Mouse (Mus musculus): ENCODE results near the gene Pkhd1. TPM values are rescaled to one million over a fixed set of nuclear protein-coding genes. Genes with fewer than 3 reads are reported as not detected.

The Pkhd1 gene
- polyA plus RNA-seq (2015; fragmentation: Nextera tagmentation; extraction: Ambion mirVana): 0.03 and 0.09 TPM in 2 replicates

DNA sequence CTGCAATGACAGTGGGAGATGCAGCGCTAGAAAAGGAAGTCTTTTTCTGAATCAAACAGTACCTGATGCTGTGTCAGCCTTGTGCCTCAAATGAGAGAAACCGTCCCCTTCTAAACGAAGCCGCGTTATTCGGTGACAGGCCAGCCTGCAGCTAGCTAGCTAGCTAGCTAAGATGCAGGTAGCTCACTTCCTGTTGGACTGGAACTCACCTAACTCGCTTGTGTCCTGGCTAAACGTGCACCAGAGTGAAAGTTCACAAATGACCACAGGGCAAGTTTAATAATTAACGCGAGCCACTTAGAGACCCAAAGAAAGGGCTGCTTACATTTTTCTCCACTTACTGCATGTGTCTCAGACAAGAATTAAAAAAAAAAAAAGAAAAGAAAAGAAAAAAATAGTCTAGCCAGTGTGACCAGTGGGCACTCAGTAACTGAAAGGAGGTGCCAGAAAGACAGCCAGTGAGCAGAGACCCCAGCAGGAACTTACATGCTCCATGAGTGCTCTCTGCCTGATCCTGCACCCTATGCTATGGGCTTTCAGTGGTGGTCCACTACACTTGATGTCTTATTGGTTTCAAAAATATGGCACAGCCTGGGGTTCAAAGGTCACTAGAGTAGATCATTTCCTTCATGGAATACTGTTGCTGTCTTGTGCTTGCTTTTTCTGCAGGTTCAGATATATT, at the start of gene Pkhd1:
Gene Pkhd1 (minus strand): TSS at position 216 of the 682 bp plus-strand sequence.
- no peak within 1 kb of the TSS for H3K4me3 ChIP-seq (replicated peaks)
- H3K9me3 ChIP-seq (replicated peaks): no peaks in the 10 kb centered on the region
- H3K27me3 ChIP-seq: no peaks in the 10 kb centered on the region
- WGBS: 64% methylated on average over 10 of the region's 10 CpGs
- H3K4me1 ChIP-seq: no peaks in the 10 kb centered on the region
- H3K27ac ChIP-seq (replicated peaks): no peak within 1 kb of the TSS
- ATAC-seq (ENCODE audit: insufficient number of reproducible peaks, low FRiP score, low TSS enrichment, low read depth): no peak
- no peak within 1 kb of the TSS for H3K9ac ChIP-seq
- no peak within 1 kb of the TSS for H3K4me2 ChIP-seq (replicated peaks)
- no peaks in the 10 kb centered on the region for H3K36me3 ChIP-seq

DNA sequence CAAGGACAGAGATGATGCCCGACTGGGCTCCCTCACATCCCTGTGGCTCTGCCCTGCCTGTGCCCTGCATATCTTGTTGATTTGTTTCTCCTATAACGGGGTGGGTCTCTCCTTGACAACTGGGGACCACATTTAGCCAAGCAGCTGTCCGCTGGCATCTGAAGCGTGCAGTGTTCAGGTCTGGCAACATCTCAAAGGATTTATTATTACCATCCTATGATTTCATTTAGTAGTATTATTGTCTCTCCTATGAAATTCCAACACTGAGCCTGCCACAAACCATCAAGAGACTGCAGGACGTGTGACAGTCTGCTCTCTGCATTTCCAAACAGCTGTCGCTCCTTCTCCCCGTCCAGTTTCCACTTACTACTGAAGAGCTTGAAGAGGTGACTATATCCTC, 49.7 kb upstream of the Pkhd1 start:
- Histone ChIP-seq H3K4me3 (replicated peaks) (no peak overlapping the region), H3K4me2 (replicated peaks) (no peak overlapping the region), H3K4me1 (no peaks in the 10 kb centered on the region), H3K9me3 (replicated peaks) (no peaks in the 10 kb centered on the region), H3K27ac (replicated peaks) (no peak overlapping the region), H3K9ac (no peak overlapping the region), H3K27me3 (no peaks in the 10 kb centered on the region), H3K36me3 (no peaks in the 10 kb centered on the region)
- ATAC-seq (ENCODE audit: insufficient number of reproducible peaks, low FRiP score, low TSS enrichment, low read depth): peak; percentile 76
- WGBS: 62% methylated on average over 7 of the region's 7 CpGs

DNA sequence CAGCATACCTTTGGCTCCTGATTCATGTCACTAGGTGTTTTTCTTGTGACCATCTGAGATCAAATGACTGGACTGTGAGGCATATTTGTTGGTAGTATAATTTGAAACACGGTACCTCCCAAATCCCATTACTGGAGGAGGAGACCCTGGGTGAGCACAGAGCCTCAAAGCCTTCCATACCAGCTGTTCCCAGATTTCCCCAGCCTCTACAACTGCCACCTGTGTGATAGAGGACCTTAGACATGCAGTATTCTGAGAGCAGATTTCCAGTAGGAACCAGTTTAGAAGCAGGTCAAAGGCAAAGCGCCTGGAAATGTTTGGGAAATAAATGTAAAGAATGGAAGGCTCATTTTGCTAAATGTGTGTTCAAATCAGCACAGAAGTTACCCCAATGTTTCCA, 48.4 kb upstream of the Pkhd1 start:
- Histone ChIP-seq H3K4me1 (no peaks in the 10 kb centered on the region), H3K9ac (no peak overlapping the region), H3K9me3 (replicated peaks) (no peaks in the 10 kb centered on the region), H3K27ac (replicated peaks) (no peak overlapping the region), H3K27me3 (no peaks in the 10 kb centered on the region), H3K4me3 (replicated peaks) (no peak overlapping the region), H3K4me2 (replicated peaks) (no peak overlapping the region), H3K36me3 (no peaks in the 10 kb centered on the region)
- WGBS: 76% methylated on average over 2 of the region's 2 CpGs
- no peak for ATAC-seq (ENCODE audit: insufficient number of reproducible peaks, low FRiP score, low TSS enrichment, low read depth)

DNA sequence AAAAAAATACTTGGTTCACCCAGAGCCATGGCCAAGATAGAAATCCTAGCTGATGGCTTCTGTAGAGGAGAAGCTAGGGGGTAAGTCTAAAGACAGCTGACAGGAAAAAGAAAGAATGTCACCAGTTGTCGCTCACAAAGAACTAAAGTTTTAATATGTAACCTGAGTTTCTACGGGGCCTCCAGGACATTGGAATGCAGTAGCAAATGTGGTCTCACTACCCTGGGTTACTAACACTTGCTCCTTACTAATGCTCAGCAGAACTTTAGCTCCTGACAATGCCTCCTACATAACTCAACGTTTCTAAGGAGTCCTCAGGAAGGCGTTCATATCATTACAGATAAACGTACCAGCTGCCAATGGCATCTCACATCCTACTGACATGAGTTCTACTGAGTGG, 37.2 kb upstream of the Pkhd1 start:
- Histone ChIP-seq H3K36me3 (no peaks in the 10 kb centered on the region), H3K4me3 (replicated peaks) (no peak overlapping the region), H3K27ac (replicated peaks) (no peak overlapping the region), H3K4me2 (replicated peaks) (no peak overlapping the region), H3K9me3 (replicated peaks) (no peaks in the 10 kb centered on the region), H3K9ac (no peak overlapping the region), H3K4me1 (no peaks in the 10 kb centered on the region), H3K27me3 (no peaks in the 10 kb centered on the region)
- 57% methylated on average over 5 of the region's 5 CpGs for WGBS
- no peak; the same call in 1 of the 2 replicates for ATAC-seq (ENCODE audit: insufficient number of reproducible peaks, low FRiP score, low TSS enrichment, low read depth)

DNA sequence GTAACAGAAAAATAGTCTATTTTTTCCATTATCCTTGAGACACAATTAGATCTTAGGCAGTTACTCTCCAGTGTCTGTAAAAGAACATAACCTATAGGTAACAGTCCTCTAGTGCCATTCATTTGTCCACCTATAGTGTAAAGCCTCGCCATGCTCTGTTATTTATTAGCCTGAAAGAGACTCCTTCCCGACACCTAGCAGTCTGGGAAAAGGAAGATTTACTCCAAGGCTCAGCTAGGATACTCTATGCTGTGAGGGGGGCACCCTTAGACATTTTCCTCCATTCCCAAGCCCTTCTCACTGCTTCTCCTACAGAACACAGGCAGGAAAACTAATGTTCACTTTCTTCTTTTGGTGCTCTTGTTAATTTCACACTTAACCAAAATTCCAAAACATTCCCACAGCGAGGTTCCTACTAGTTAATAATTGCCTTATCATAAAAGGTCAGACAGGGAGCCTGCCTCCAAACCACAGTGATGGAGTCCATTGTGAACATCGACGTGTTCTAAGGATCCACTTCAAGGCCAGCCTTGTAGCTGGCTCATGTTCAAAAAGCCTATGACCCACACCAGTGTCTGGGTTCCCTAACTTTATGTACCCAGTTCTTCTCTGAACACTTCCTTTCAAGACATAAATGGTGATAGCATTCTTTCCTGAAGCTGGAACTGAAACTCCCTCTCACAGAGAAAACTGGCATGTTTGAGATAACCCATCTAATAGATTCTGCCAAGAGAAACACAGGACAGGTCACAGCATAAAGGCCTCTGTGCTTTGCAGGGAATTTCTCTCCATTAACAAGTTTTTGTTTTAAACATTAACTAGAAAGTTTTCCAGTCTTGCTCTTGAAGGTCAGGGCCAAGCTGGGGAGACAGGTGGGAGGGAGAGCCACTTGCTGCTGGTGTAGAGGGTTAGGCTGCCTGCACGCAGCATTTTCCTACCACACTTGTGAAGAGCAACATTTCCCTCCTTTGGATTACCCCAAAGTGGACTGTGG, 35.9 kb upstream of the Pkhd1 start:
- H3K4me3 ChIP-seq (replicated peaks): no peak overlapping the region
- no peaks in the 10 kb centered on the region for H3K9me3 ChIP-seq (replicated peaks)
- no peaks in the 10 kb centered on the region for H3K4me1 ChIP-seq
- WGBS: 73% methylated on average over 6 of the region's 6 CpGs
- no peak overlapping the region for H3K9ac ChIP-seq
- H3K4me2 ChIP-seq (replicated peaks): no peak overlapping the region
- H3K27me3 ChIP-seq: no peaks in the 10 kb centered on the region
- no peak for ATAC-seq (ENCODE audit: insufficient number of reproducible peaks, low FRiP score, low TSS enrichment, low read depth)
- H3K36me3 ChIP-seq: no peaks in the 10 kb centered on the region
- no peak overlapping the region for H3K27ac ChIP-seq (replicated peaks)

DNA sequence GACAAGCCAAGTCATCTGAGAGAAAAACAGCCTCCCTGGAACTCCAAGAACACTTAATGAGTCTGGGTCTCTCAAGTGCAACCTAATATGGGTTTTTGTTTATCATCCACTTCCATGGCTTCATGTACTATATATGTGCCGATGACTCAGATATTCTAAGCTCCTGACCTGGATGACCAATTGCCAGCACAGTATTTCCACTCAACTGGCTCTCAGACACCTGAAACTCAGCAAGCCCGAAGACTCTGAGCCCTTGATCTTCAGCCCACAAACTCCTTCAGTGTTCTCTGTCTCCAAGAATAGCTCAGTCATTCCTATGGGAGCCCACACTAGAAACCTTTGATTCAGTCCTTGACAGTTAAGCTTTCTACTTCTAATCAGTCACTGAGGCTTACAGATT, 17.0 kb upstream of the Pkhd1 start:
- Histone ChIP-seq H3K4me1 (no peaks in the 10 kb centered on the region), H3K27me3 (no peaks in the 10 kb centered on the region), H3K4me3 (replicated peaks) (no peak overlapping the region), H3K9ac (no peak overlapping the region), H3K27ac (replicated peaks) (no peak overlapping the region), H3K36me3 (no peaks in the 10 kb centered on the region), H3K4me2 (replicated peaks) (no peak overlapping the region), H3K9me3 (replicated peaks) (no peaks in the 10 kb centered on the region)
- no peak for ATAC-seq (ENCODE audit: insufficient number of reproducible peaks, low FRiP score, low TSS enrichment, low read depth)
- 70% methylated on average over 2 of the region's 2 CpGs for WGBS

DNA sequence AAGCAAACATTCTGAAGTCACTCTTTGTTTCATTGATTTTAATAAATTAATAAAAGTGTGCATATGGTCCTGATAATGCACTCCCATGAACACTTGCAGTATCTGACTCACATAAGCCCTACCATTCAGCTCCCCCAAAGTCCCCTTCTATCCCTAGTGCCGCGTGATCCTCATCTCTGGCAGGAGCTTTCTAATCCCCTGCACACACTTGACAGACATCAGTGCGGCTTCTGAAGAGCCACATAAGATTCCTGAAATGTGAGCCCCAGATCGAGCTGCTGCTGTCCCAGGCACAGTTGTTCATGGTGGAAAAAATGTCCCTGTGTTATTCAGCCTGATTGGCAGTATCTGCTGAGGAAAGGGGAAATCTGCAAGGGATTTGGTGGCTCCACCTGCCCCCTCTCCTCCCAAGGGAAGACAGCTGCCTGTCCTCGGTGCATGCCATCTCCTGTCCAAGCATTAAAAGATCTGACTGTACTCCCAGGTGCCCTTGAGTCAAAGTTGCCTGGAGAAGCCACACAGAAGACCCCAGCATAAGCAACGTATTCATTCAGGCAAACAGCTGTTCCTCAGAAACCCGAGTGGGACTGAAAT, 15.5 kb upstream of the Pkhd1 start:
- H3K27ac ChIP-seq (replicated peaks): no peak overlapping the region
- H3K4me3 ChIP-seq (replicated peaks): no peak overlapping the region
- no peak overlapping the region for H3K4me2 ChIP-seq (replicated peaks)
- H3K4me1 ChIP-seq: no peaks in the 10 kb centered on the region
- 59% methylated on average over 7 of the region's 7 CpGs for WGBS
- H3K36me3 ChIP-seq: no peaks in the 10 kb centered on the region
- no peak overlapping the region for H3K9ac ChIP-seq
- H3K27me3 ChIP-seq: no peaks in the 10 kb centered on the region
- peak; percentile 67 for ATAC-seq (ENCODE audit: insufficient number of reproducible peaks, low FRiP score, low TSS enrichment, low read depth)
- H3K9me3 ChIP-seq (replicated peaks): no peaks in the 10 kb centered on the region

DNA sequence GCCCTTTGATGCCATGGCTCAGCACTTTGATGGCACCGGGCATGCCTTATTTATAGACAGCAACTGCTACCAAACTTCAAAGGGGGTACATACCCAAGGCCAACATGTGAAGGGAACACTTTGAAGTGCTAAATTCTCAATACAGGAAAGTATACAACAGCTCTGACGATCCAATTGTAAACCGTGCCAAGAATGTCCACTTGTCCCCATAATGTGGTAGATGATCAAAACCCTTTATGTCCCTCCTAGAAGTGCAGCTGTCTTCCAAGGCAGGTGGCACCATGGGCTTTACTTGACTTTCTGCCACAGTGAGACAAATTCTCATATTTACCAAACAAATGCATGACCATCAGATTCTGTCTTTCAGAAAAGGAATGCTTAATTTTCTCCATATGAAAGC, 6.7 kb upstream of the Pkhd1 start:
- Histone ChIP-seq H3K4me3 (replicated peaks) (no peak overlapping the region), H3K27ac (replicated peaks) (no peak overlapping the region), H3K4me1 (no peaks in the 10 kb centered on the region), H3K36me3 (no peaks in the 10 kb centered on the region), H3K27me3 (no peaks in the 10 kb centered on the region), H3K9me3 (replicated peaks) (no peaks in the 10 kb centered on the region), H3K4me2 (replicated peaks) (no peak overlapping the region), H3K9ac (no peak overlapping the region)
- WGBS: 76% methylated on average over 3 of the region's 3 CpGs
- no peak for ATAC-seq (ENCODE audit: insufficient number of reproducible peaks, low FRiP score, low TSS enrichment, low read depth)

DNA sequence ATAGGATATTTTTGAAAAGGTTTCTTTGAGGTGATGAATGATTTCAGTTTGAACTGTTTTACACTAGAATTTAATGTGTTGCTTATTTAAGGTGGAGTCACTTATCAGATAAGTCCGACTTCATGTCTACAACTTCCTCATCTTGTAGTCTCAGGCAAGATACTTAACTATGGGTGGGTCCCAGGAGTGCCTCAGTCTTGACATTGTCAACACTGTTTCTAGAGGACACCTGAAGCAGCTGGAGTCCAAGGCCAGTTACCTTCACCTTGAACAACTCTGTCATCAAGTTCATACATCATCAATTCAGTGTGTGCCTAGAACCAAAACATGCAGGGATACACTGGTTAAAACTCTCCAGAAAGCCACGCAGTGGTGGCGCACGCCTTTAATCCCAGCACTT, 5.5 kb upstream of the Pkhd1 start:
- no peak for ATAC-seq (ENCODE audit: insufficient number of reproducible peaks, low FRiP score, low TSS enrichment, low read depth)
- H3K4me1 ChIP-seq: no peaks in the 10 kb centered on the region
- H3K27me3 ChIP-seq: no peaks in the 10 kb centered on the region
- no peak overlapping the region for H3K27ac ChIP-seq (replicated peaks)
- H3K9me3 ChIP-seq (replicated peaks): no peaks in the 10 kb centered on the region
- WGBS: 92% methylated on average over 4 of the region's 4 CpGs
- H3K9ac ChIP-seq: no peak overlapping the region
- H3K4me2 ChIP-seq (replicated peaks): no peak overlapping the region
- no peak overlapping the region for H3K4me3 ChIP-seq (replicated peaks)
- no peaks in the 10 kb centered on the region for H3K36me3 ChIP-seq

DNA sequence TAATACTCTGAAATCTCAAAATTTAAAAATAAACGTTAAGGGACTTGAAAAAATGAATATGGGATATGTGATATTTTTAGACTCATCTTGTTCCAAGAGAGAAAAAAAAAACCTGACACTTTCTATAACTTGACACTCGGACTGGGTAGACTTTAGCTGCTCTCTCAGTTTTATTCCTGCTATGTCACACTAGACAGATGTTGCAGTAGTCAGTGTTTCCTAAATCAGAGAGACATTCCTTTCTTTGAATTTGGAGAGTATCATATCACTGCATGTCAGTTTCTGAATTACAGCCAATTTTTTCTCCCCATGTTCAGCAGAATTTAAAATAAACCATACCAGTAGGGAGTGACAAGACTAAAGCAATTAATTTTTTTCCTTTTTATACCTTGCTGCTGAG, 2.7 kb upstream of the Pkhd1 start:
- Histone ChIP-seq H3K36me3 (no peaks in the 10 kb centered on the region), H3K27me3 (no peaks in the 10 kb centered on the region), H3K4me3 (replicated peaks) (no peak overlapping the region), H3K27ac (replicated peaks) (no peak overlapping the region), H3K9me3 (replicated peaks) (no peaks in the 10 kb centered on the region), H3K4me2 (replicated peaks) (no peak overlapping the region), H3K9ac (no peak overlapping the region), H3K4me1 (no peaks in the 10 kb centered on the region)
- ATAC-seq (ENCODE audit: insufficient number of reproducible peaks, low FRiP score, low TSS enrichment, low read depth): no peak
- WGBS: 37% methylated on average over 2 of the region's 2 CpGs

DNA sequence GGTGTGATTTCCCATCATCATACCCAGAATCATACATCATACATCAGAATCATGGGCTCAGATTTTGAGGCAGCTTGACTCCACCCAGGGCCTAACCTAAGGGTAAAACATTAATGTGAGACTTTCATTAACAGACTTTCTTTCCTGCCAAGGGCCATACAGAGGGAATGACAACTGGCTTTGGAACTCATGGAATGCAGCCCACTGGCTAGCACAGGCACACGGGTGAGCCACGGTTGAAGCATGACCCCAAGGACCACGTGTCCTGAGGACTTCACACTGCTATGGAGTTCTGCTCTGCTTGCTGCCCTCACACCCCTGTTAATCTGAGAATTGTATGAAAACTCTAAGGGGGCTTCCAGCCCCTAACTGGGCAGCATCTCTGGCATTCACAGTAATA, 1.5 kb upstream of the Pkhd1 start:
- Histone ChIP-seq H3K4me2 (replicated peaks) (no peak overlapping the region), H3K9ac (no peak overlapping the region), H3K4me1 (no peaks in the 10 kb centered on the region), H3K4me3 (replicated peaks) (no peak overlapping the region), H3K27ac (replicated peaks) (no peak overlapping the region), H3K9me3 (replicated peaks) (no peaks in the 10 kb centered on the region), H3K27me3 (no peaks in the 10 kb centered on the region), H3K36me3 (no peaks in the 10 kb centered on the region)
- no peak for ATAC-seq (ENCODE audit: insufficient number of reproducible peaks, low FRiP score, low TSS enrichment, low read depth)
- WGBS: 30% methylated on average over 3 of the region's 3 CpGs

Data from embryonic facial prominence, embryonic 15.5 days (tissue).